Mouse (Mus musculus) yolk sac, embryonic 10.5 days (tissue): ENCODE data around the gene Lpcat4.
"Not testable (repeated sequence)": the region's sequence is repeated elsewhere in the genome, so short reads cannot be mapped to it uniquely, and the experiment has no call there.

ENCODE experiments used
- DNase-seq: peaks from one replicate; pipeline ENCODE4 v3.0.0-alpha.2; 2017; ENCODE audit warnings: low spot score

Gene Lpcat4

GRCm38 (mm10) chr2:112261748-112262653 lies 22.7 kb downstream of the Lpcat4 start, which contains the start of gene Nop10:
Gene Nop10 (plus strand): TSS chr2:112261926.
- peak; percentile 86 for DNase-seq

- DNase-seq, result peak; percentile 25
These were observed 23.6 kb downstream of the Lpcat4 start for GRCm38 (mm10) chr2:112262779-112263295.

GRCm38 (mm10) chr2:112264364-112264763 lies 25.1 kb downstream of the Lpcat4 start:
- DNase-seq, result no peak

GRCm38 (mm10) chr2:112265448-112266241 lies 26.4 kb downstream of the Lpcat4 start, which contains the start of gene Slc12a6:
Gene Slc12a6 (plus strand): TSS chr2:112265825.
- DNase-seq, result peak; percentile 95

- no peak for DNase-seq
These were observed 26.9 kb downstream of the Lpcat4 start, which contains the start of gene Gm21985 for GRCm38 (mm10) chr2:112266242-112266592. Gene Gm21985 (plus strand): TSS chr2:112266314.

GRCm38 (mm10) chr2:112266780-112267179 lies 27.5 kb downstream of the Lpcat4 start:
- DNase-seq, result no peak

GRCm38 (mm10) chr2:112267547-112268269 lies 28.4 kb downstream of the Lpcat4 start:
- no peak for DNase-seq

GRCm38 (mm10) chr2:112270011-112270410 lies 30.7 kb downstream of the Lpcat4 start:
- no peak for DNase-seq

- no peak for DNase-seq
These were observed 33.6 kb downstream of the Lpcat4 start for GRCm38 (mm10) chr2:112272909-112273308.

- no peak for DNase-seq
These were observed 34.2 kb downstream of the Lpcat4 start for GRCm38 (mm10) chr2:112273474-112273873.

- DNase-seq, result no peak
These were observed 37.6 kb downstream of the Lpcat4 start for GRCm38 (mm10) chr2:112276870-112277269.

GRCm38 (mm10) chr2:112282846-112283245 lies 43.6 kb downstream of the Lpcat4 start:
- DNase-seq, result no peak

- DNase-seq, result peak; percentile 61
These were observed 45.2 kb downstream of the Lpcat4 start for GRCm38 (mm10) chr2:112284363-112285030.

- DNase-seq, result no peak
These were observed 45.7 kb downstream of the Lpcat4 start for GRCm38 (mm10) chr2:112285031-112285390.

- not testable (repeated sequence) for DNase-seq
These were observed 46.8 kb downstream of the Lpcat4 start for GRCm38 (mm10) chr2:112286062-112286461.

- DNase-seq, result peak; percentile 33
These were observed 47.8 kb downstream of the Lpcat4 start for GRCm38 (mm10) chr2:112287059-112287458.

GRCm38 (mm10) chr2:112289507-112289906 lies 50.2 kb downstream of the Lpcat4 start:
- no peak for DNase-seq

GRCm38 (mm10) chr2:112292823-112293222 lies 53.6 kb downstream of the Lpcat4 start:
- DNase-seq, result no peak

- no peak for DNase-seq
These were observed 56.9 kb downstream of the Lpcat4 start for GRCm38 (mm10) chr2:112296211-112296610.
